Mouse (Mus musculus) G1E (cell line): Measurements from ENCODE around the gene Stk32c. TPM values are rescaled to one million over a fixed set of nuclear protein-coding genes. Genes with fewer than 3 reads are reported as not detected.

Source experiments
- ATAC-seq: 2 replicates; pipeline ENCODE4 v1.8.0; 2016; ENCODE audit warnings: mild to moderate bottlenecking; ENCODE audit not compliant: insufficient number of reproducible peaks, poor library complexity, low FRiP score, severe bottlenecking; ENCODE audit errors: extremely low read depth
- DNase-seq: peaks from one replicate; pipeline ENCODE4 v3.0.0; 2012; ENCODE audit warnings: low spot score
- H3K27me3 ChIP-seq: 2 replicates; pipeline ENCODE4 v1.6.1; 2012; ENCODE audit warnings: mild to moderate bottlenecking, low read length, inconsistent platforms; ENCODE audit not compliant: insufficient read depth
- H3K36me3 ChIP-seq: replicated peaks from 2 replicates; pipeline ENCODE3; 2012; ENCODE audit warnings: mild to moderate bottlenecking, inconsistent platforms
- H3K4me1 ChIP-seq: 2 replicates; pipeline ENCODE4 v1.6.1; 2012; ENCODE audit warnings: low read depth, low read length, inconsistent platforms, mixed read lengths; ENCODE audit not compliant: insufficient read depth
- H3K4me3 ChIP-seq: 2 replicates; pipeline ENCODE4 v1.5.1; 2012; ENCODE audit warnings: low read depth, mild to moderate bottlenecking, inconsistent platforms, low read length, moderate library complexity, mixed read lengths
- H3K9me3 ChIP-seq: replicated peaks from 2 replicates; pipeline ENCODE4 v1.6.1; 2012; ENCODE audit warnings: inconsistent platforms
- CTCF ChIP-seq: IDR thresholded peaks from 2 replicates; pipeline ENCODE4 v1.5.1; 2012; ENCODE audit warnings: low read depth, low read length, inconsistent platforms, mixed read lengths
- GATA1 ChIP-seq: IDR thresholded peaks from 2 replicates; pipeline ENCODE4 v1.6.1; 2012; ENCODE audit warnings: borderline replicate concordance, low read length, inconsistent platforms, mixed read lengths
- GATA2 ChIP-seq: IDR thresholded peaks from 2 replicates; pipeline ENCODE4 v1.6.1; 2012; ENCODE audit warnings: low read depth, low read length, inconsistent platforms, borderline replicate concordance
- POLR2AphosphoS5 ChIP-seq: IDR thresholded peaks from 2 replicates; pipeline ENCODE4 v1.6.1; 2012; ENCODE audit warnings: low read depth, low read length, inconsistent platforms; ENCODE audit not compliant: insufficient replicate concordance
- TAL1 ChIP-seq: conservative IDR thresholded peaks from 2 replicates; pipeline ENCODE4 v1.6.1; 2012; ENCODE audit warnings: low read depth, low read length, inconsistent platforms, mixed read lengths
- polyA plus RNA-seq: library from polyadenylated mRNA; stranded (reverse); fragments of >175 nt; gene quantifications from 2 replicates; pipeline ENCODE4 v1.2.3, GENCODE M21; 2012
- total RNA-seq, 2 experiments: library from RNA; stranded (forward) in 1 of 2; stranded (reverse) in 1 of 2; fragments of 200-1000 nt in 1 of 2; fragments of >200 nt in 1 of 2; fragmentation: Nextera tagmentation in 1 of 2; gene quantifications; 2 replicates each; pipeline ENCODE4 v1.2.3; 2014 to 2017

Stk32c gene
- total and polyA plus RNA-seq, 3 experiments: not detected

DNA sequence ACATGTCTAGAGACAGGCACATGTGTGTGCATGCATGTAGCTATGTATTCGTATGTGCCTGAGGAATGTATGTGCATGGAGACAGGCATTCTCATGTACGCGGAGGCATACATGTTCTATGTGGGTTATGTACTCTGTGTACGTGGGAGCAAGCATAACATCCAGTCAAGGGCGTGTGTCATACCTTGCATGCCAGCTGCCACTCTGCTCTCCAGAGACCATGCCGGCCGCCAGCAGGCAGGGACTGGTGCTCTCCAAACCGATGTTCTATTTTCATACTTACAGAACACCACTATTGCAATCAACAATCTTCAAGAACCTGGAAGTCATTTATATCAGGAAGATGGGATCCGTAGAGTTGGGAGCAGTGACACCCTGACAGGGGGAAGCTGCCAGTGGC, 3.4 kb upstream of the Stk32c start:
- Histone ChIP-seq H3K9me3 (peaks cover 44% of the 10 kb centered on the region), H3K4me1 (peaks cover 6% of the 10 kb centered on the region), H3K4me3 (no peak overlapping the region), H3K36me3 (no peaks in the 10 kb centered on the region), H3K27me3 (peaks cover 2% of the 10 kb centered on the region; the same call in 1 of the 2 replicates)
- DNase-seq: no peak
- TF ChIP-seq POLR2AphosphoS5 (no peak), CTCF (no peak), GATA1 (no peak), GATA2 (no peak), TAL1 (no peak)
- ATAC-seq: no peak

DNA sequence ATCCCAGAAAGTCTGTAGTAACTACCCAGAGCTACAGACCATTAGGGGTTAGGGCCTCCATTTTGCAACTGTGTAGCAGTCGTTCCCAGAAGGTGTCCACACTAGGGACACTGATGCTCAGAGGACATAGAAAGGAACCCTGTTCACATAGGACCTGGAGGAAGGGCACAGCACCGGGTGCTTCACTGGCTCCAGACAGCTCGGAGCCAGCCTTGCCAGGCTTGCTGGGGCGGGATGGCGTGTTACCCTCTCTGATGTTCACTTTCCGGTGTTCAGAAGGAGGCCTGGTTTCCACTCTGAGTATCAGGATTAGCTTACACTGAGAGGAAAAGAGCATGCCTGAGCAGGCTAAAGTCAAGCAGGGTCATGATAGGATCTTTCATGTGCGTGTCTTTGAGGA, 2.8 kb upstream of the Stk32c start:
- no peak for DNase-seq
- TF ChIP-seq POLR2AphosphoS5 (no peak), GATA1 (no peak), GATA2 (no peak), CTCF (no peak), TAL1 (no peak)
- H3K4me3 ChIP-seq: no peak overlapping the region
- no peak for ATAC-seq
- peaks cover 6% of the 10 kb centered on the region for H3K4me1 ChIP-seq
- peaks cover 42% of the 10 kb centered on the region for H3K9me3 ChIP-seq
- H3K27me3 ChIP-seq: peaks cover 2% of the 10 kb centered on the region; the same call in 1 of the 2 replicates
- H3K36me3 ChIP-seq: no peaks in the 10 kb centered on the region

DNA sequence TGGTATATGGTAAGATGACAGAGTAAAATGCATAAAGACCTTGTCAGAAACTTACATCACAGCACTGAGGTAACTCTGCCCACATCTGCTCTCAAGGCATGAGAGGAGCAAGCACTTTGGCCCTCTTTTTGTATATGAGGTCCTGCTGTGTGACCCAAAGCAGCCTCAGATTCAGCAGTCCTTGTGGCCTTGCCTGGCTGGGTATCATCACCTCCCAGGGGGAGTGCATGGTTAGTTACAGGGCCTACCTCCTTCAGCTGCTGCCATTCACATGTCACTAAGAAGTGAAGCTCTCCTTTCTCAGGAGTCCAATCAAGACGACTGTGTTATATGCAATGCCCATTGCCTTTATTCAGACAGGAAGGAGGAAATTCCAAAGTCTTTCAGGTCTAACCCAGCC, 2.4 kb upstream of the Stk32c start:
- Histone ChIP-seq H3K4me3 (no peak overlapping the region), H3K9me3 (peaks cover 42% of the 10 kb centered on the region), H3K4me1 (peaks cover 6% of the 10 kb centered on the region), H3K27me3 (peaks cover 2% of the 10 kb centered on the region; the same call in 1 of the 2 replicates), H3K36me3 (no peaks in the 10 kb centered on the region)
- TF ChIP-seq GATA1: no peak
- no peak for TF ChIP-seq GATA2
- TF ChIP-seq POLR2AphosphoS5: no peak
- TF ChIP-seq TAL1: no peak
- no peak for TF ChIP-seq CTCF
- ATAC-seq (no peak), DNase-seq (no peak)

DNA sequence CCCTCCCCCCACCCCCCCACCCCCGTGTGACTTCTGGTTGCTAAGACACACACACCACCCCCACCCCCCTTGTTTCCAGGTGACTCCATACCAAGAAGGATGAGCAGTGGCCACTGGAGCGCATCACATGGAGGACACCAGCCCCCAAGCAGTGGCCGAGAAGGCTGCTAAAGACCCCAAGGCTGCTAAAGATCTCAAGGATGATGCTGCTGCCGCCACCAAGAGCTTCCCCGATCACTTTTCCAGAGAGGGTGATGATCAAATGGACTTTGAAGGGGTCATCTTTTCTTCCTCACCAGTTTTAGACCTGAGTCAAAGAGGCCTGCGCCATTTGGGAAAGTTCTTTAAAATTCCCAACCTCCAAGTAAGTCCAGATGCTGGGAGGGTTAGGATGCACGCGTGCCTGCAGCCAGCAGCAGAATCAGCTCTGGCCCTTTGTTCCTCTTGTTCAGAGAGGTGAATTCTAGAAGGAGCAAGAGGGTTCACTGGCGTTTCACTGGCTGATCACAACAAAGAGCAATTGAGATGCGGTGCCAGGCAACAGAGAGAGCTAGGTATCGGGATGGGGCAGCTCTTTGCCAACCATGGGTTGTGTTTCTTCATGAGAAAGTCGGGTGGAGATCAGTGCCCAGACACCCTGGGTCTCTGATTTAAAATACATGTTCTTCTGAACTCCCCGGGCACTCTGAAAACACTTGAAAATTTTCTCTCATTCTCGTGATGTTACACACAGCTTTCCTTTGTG, 1.7 kb upstream of the Stk32c start:
- DNase-seq (no peak), ATAC-seq (no peak)
- TF ChIP-seq TAL1: no peak
- no peak for TF ChIP-seq GATA1
- TF ChIP-seq GATA2: no peak
- no peak for TF ChIP-seq CTCF
- no peak for TF ChIP-seq POLR2AphosphoS5
- Histone ChIP-seq H3K27me3 (peaks cover 2% of the 10 kb centered on the region; the same call in 1 of the 2 replicates), H3K4me3 (no peak overlapping the region), H3K9me3 (peaks cover 43% of the 10 kb centered on the region), H3K36me3 (no peaks in the 10 kb centered on the region), H3K4me1 (peaks cover 6% of the 10 kb centered on the region)

DNA sequence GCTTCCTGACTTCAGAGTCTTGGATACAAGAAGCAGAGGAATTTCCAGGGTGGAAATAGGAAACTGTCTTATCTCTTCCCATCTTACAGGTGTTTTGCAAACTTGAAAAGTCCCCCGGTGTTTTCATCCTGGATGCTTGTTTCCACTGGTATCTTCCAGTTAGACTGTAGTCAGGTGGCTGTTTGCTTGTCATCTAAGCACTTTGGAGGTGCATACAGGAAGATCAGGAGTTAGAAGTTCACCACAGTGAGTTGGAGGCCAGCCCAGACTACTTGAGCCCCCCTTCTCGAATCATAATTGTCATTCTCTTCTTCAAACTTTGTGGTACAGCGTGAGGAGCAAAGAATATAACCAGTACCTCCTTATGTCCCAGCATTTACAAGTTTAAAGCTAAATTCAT, 1.1 kb upstream of the Stk32c start:
- Histone ChIP-seq H3K36me3 (no peaks in the 10 kb centered on the region), H3K27me3 (no peaks in the 10 kb centered on the region), H3K9me3 (peaks cover 41% of the 10 kb centered on the region), H3K4me1 (peaks cover 6% of the 10 kb centered on the region), H3K4me3 (no peak overlapping the region)
- TF ChIP-seq GATA1: no peak
- no peak for TF ChIP-seq CTCF
- no peak for TF ChIP-seq POLR2AphosphoS5
- TF ChIP-seq TAL1: no peak
- no peak for TF ChIP-seq GATA2
- ATAC-seq (no peak), DNase-seq (no peak)

DNA sequence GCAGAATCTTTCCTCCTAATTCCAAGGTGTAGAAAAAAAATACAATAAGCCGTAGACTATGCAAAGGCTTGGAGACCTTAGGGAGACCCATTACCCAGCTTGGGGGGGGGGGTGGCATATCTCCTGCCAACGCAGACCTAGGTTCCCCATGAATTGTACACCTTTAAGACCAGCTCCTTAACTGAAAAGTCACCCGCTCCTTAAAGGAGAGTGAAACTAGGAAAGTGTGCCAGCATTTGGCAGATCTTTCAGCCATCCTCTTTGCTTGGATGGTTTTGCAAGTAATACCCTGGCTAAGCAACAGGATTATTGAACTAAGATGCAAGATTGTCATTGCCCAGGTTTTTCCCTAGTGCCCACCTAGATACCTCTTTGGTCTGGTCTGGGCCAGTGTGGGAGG, 644 bp upstream of the Stk32c start:
- Histone ChIP-seq H3K36me3 (no peaks in the 10 kb centered on the region), H3K9me3 (peaks cover 39% of the 10 kb centered on the region), H3K4me3 (no peak overlapping the region; the same call in 1 of the 2 replicates), H3K27me3 (no peaks in the 10 kb centered on the region), H3K4me1 (peaks cover 6% of the 10 kb centered on the region)
- ATAC-seq (no peak), DNase-seq (no peak)
- TF ChIP-seq GATA1 (no peak), TAL1 (no peak), POLR2AphosphoS5 (no peak), CTCF (no peak), GATA2 (no peak)

DNA sequence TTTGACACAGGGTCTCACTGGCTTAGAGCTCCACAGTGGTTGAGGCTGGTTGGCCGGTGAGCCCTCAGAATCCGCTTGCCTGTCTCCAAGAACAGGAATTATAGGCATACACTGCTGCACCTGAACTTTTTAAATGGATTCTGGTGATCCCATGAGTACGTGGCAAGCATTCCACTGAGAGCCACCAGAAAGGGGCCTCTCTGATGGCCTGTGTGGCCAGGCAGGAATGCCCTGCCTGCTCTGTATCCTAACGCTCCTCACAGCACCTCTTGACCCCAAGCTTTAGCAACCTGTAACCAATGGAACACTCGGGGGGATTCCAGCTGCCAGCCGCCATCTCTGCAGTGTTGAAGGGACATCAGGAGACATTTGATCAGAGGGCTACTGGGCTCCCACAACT, 1.3 kb downstream of the Stk32c start:
- no peak for ATAC-seq
- TF ChIP-seq CTCF: no peak
- TF ChIP-seq GATA2: no peak
- TF ChIP-seq TAL1: no peak
- TF ChIP-seq GATA1: no peak
- TF ChIP-seq POLR2AphosphoS5: no peak
- H3K9me3 ChIP-seq: peaks cover 37% of the 10 kb centered on the region
- H3K36me3 ChIP-seq: no peaks in the 10 kb centered on the region
- DNase-seq: no peak
- no peak overlapping the region for H3K4me3 ChIP-seq
- H3K27me3 ChIP-seq: no peaks in the 10 kb centered on the region
- peaks cover 6% of the 10 kb centered on the region for H3K4me1 ChIP-seq
